Mouse (Mus musculus) liver, adult 2 months (tissue): ENCODE measurements around the gene Auts2. TPM values are rescaled to one million over a fixed set of nuclear protein-coding genes. Genes with fewer than 3 reads are reported as not detected.

Experiments
- DNase-seq: peaks from one replicate; pipeline ENCODE4 v3.0.0-alpha.2; 2011; ENCODE audit warnings: low read depth, low spot score; ENCODE audit errors: extremely low read depth
- H3K27ac ChIP-seq: fragments of 200-500 bp; replicated peaks from 2 replicates; pipeline ENCODE4 v1.5.1; 2012; ENCODE audit warnings: low read depth, mild to moderate bottlenecking, control low read depth, inconsistent platforms, low read length; ENCODE audit not compliant: insufficient read depth
- H3K27me3 ChIP-seq: fragments of 200-500 bp; 2 replicates; pipeline ENCODE4 v1.6.1; 2012; ENCODE audit warnings: mild to moderate bottlenecking, moderate library complexity, low read length, inconsistent platforms; ENCODE audit not compliant: control insufficient read depth, insufficient read depth
- H3K36me3 ChIP-seq: fragments of 200-500 bp; 2 replicates; pipeline ENCODE4 v1.6.1; 2012; ENCODE audit warnings: low read length, inconsistent platforms; ENCODE audit not compliant: control insufficient read depth, insufficient read depth
- H3K4me1 ChIP-seq: fragments of 200-500 bp; 2 replicates; pipeline ENCODE4 v1.6.1; 2011; ENCODE audit warnings: low read length; ENCODE audit not compliant: control insufficient read depth, insufficient read depth
- H3K4me3 ChIP-seq: fragments of 200-500 bp; 2 replicates; pipeline ENCODE4 v1.5.1; 2011; ENCODE audit warnings: low read depth, mild to moderate bottlenecking, control low read depth, low read length, moderate library complexity; ENCODE audit not compliant: insufficient read depth
- H3K79me2 ChIP-seq: fragments of 200-500 bp; 2 replicates; pipeline ENCODE4 v1.6.1; 2012; ENCODE audit warnings: inconsistent platforms, mild to moderate bottlenecking, low read length, moderate library complexity; ENCODE audit not compliant: control insufficient read depth, insufficient read depth
- H3K9ac ChIP-seq: fragments of 200-500 bp; 2 replicates; pipeline ENCODE4 v1.6.1; 2012; ENCODE audit warnings: low read depth, mild to moderate bottlenecking, control low read depth, inconsistent platforms, low read length
- CTCF ChIP-seq: fragments of 200-500 bp; IDR thresholded peaks from 2 replicates; pipeline ENCODE4 v1.5.1; 2011; ENCODE audit warnings: low read depth, low read length, control low read depth
- POLR2A ChIP-seq: fragments of 200-500 bp; IDR thresholded peaks from 2 replicates; pipeline ENCODE4 v1.6.1; 2011; ENCODE audit warnings: low read length, control low read depth; ENCODE audit not compliant: insufficient read depth; ENCODE audit errors: extremely low read depth
- WGBS: fragments of 180-500 bp; shearing (Covaris S2); methylation state at CpG from one replicate; pipeline ENCODE4 v1.1.7; 2018; 5-methylcytosine and 5-hydroxymethylcytosine counted together
- polyA plus RNA-seq: library from polyadenylated mRNA; depleted of rRNA; stranded (reverse); fragments of >200 nt; gene quantifications from 2 replicates; pipeline ENCODE4 v1.2.3, GENCODE M21; 2012
- total RNA-seq: library from RNA; depleted of rRNA; stranded (reverse); fragments of >200 nt; gene quantifications from 2 replicates; pipeline ENCODE4 v1.2.3, GENCODE M21; 2014

The Auts2 gene
- total and polyA plus RNA-seq, 2 experiments = 0.37 to 0.51 TPM

GRCm38 (mm10) chr5:131415902-131416545 is 1127.1 kb downstream of the Auts2 start:
- no peak overlapping the region for H3K9ac ChIP-seq
- H3K36me3 ChIP-seq = no peaks in the 10 kb centered on the region
- no peak overlapping the region for H3K4me3 ChIP-seq
- no peak for DNase-seq
- no peak for TF ChIP-seq POLR2A
- no peak for TF ChIP-seq CTCF
- H3K4me1 ChIP-seq = no peaks in the 10 kb centered on the region
- H3K27ac ChIP-seq = no peak overlapping the region
- no peaks in the 10 kb centered on the region for H3K27me3 ChIP-seq
- 69% methylated on average over 1 of the region's 1 CpGs for WGBS
- H3K79me2 ChIP-seq = no peaks in the 10 kb centered on the region

GRCm38 (mm10) chr5:131398250-131398649 is 1144.9 kb downstream of the Auts2 start:
- Histone ChIP-seq H3K36me3 (no peaks in the 10 kb centered on the region), H3K27ac (no peak overlapping the region), H3K79me2 (no peaks in the 10 kb centered on the region), H3K9ac (no peak overlapping the region), H3K4me3 (no peak overlapping the region), H3K4me1 (no peaks in the 10 kb centered on the region), H3K27me3 (no peaks in the 10 kb centered on the region)
- TF ChIP-seq CTCF (no peak), POLR2A (no peak)
- DNase-seq = no peak
- WGBS = 65% methylated on average over 3 of the region's 3 CpGs

- 77% methylated on average over 8 of the region's 8 CpGs for WGBS
- Histone ChIP-seq H3K79me2 (no peaks in the 10 kb centered on the region), H3K36me3 (no peaks in the 10 kb centered on the region), H3K27me3 (no peaks in the 10 kb centered on the region), H3K4me1 (no peaks in the 10 kb centered on the region), H3K27ac (no peak overlapping the region), H3K9ac (no peak overlapping the region), H3K4me3 (no peak overlapping the region)
- DNase-seq = no peak
- TF ChIP-seq CTCF = no peak
- no peak for TF ChIP-seq POLR2A
These were observed 1147.4 kb downstream of the Auts2 start for GRCm38 (mm10) chr5:131395756-131396155.
